Mouse (Mus musculus) cerebellum, adult (tissue): ENCODE measurements around the gene Abhd12b.
A peak's percentile ranks its signal among the peaks of the same experiment; 100 is the strongest.
"Not testable (repeated sequence)": the region's sequence is repeated elsewhere in the genome, so short reads cannot be mapped to it uniquely, and the experiment has no call there.

ENCODE experiments used
- ATAC-seq: cut with Nextera tagmentation; 2 replicates; pipeline ENCODE4 v1.9.2; 2017; ENCODE audit warnings: mild to moderate bottlenecking, moderate library complexity, mixed read lengths; ENCODE audit not compliant: insufficient number of reproducible peaks, low FRiP score, low TSS enrichment

The Abhd12b gene

GRCm38 (mm10) chr12:70137095-70137494, 16.8 kb upstream of the Abhd12b start:
- no peak for ATAC-seq

GRCm38 (mm10) chr12:70137626-70138025, 16.3 kb upstream of the Abhd12b start:
- ATAC-seq, result no peak

GRCm38 (mm10) chr12:70139871-70140270, 14.1 kb upstream of the Abhd12b start:
- ATAC-seq, result no peak

- ATAC-seq, result no peak
These were observed 13.4 kb upstream of the Abhd12b start for GRCm38 (mm10) chr12:70140542-70140941.

GRCm38 (mm10) chr12:70140993-70141576, 12.9 kb upstream of the Abhd12b start:
- no peak for ATAC-seq

DNA sequence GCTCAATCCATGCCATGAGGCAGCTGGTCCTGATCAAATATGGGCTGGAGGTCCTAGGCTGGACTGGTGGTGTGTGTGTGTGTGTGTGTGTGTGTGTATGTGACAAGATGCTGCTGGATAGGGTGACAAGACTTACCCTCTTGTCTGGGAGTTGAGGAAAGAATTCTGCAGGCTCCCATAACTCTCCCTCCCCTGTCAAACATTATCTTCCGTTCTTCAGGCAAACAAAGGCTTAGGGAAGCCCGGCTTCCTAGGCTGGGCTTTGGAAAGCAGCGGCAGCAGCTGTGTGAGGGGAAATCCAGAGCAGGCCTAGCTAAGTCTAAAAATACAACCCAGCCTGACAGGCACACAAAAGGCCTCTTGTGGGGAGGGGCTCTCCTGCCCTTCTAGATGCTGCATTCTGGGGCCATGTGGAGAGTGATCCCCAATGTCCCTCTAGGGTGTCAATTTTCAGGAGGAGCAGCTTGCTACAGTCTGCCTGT, 9.8 kb upstream of the Abhd12b start:
- ATAC-seq, result not testable (repeated sequence)

DNA sequence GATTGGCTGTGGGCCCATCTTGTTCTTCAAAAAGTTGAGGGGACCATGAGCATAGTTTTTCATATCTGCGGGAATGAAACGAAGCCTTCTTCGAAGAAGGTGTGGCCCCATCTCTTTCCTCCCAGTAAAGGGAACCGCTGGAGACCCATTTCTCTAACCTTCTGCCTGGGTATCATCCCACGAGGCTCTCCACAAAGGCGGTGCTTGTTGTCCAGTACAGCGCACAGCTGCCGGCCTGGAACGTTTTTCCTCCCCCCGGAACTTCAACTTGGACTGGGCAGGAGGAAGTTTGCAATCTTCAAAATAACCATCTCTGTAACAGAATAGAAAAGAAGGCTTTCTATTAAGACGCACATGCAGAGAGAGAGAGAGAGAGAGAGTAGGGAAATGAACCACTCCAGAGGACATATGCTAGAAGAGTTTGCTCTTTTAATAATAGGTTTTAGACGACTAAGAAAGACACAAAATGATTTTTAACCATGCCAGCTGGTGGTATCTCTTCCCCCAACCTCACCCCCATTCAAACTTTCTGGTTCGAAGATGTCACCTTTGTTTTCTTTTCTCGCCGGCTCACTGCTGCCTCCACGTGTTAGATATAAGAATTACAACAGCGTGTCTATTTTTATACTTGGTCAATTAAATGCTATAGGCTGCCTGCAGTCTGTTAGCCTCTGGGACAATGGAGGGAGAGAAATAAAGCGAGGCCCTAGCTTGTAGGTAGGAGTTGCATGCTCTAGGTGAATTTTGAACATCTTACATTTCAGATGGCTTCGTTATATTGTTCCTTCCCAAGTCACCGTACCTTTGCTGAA, 9.1 kb upstream of the Abhd12b start:
- 0 out of 2 replicates have a peak, but pooled peaks have one; percentile 61 for ATAC-seq

DNA sequence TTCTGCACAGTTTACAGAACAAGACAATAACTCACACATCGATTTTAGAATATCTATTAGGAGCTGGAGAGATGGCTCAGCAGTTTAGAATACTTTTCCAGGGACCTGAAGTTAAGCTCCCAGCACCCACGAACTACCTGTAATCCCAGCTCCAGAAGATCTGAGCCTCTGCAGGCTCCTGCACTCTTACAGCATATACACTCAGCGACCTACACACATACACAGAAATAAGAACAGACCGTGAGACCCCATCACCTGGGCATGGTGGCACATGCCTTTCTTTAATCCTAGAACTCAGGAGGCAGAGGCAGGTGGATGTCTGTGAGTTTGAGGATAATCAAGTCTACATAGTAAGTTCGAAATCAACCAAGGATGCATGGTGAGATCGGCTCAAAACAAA, 8.4 kb upstream of the Abhd12b start:
- no peak for ATAC-seq

DNA sequence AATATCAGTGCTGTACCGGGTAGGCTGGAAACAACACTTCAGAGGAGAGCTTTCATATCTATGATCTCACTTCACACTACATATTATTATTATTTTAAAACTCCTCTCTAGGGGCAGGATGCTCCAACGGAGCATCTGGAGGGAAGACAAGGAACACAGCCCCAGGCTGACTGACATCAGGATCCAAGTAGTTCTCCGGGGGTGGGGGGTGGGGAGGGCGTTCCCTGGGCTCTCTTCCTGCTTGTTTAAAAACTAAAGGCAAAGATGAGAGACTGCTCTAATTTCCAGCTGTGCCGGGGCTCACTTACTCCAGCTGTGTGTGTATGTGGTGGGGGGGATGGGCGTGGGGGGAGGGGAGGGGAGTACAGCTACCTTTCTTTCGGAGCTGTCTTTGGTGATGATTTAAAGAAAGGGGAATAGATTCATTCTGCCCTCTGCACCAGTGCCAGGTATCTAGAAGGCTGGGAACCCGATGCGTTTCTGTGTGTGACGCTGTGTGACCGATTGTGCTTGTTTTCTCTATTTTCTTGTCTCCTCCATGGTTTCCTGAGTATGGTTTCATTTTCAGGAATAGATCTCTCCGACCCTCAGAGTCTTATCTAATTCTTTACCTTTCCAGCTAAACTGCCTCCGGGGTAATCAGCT, 5.8 kb upstream of the Abhd12b start:
- ATAC-seq, result no peak

DNA sequence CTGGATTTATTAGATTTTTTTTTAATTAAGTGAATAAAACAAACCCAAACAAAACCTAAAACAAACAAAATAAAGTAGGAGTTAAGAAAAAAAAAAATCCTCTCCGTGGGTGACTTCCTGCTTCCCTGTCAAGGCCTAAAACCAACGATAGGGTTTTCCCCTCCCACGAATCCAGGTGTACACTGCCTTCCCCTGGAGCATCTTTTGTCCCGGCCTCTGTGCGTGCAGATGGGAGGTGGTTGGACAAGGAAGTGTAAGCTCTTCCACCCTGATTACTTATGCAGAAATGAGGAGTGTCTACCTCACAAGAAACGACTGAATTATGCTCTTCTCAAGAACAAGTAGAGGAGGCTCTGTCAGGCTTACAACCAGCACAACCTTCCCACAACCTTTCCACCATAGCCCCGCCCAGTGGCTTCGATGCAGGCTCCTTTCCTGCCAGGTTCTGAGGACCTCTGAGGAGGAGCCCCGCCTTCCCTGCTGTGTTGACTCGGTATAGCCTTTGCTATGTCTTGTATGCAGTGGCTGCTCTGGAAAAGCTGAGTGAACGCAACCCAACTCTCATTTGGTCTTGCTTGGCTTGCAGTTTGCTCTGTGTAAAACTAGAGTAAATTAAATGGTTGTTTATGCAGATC, 5.2 kb upstream of the Abhd12b start:
- ATAC-seq, result no peak

- no peak for ATAC-seq
These were observed 2.3 kb downstream of the Abhd12b start for GRCm38 (mm10) chr12:70156222-70156621.

GRCm38 (mm10) chr12:70157292-70158066, 3.5 kb downstream of the Abhd12b start:
- 0 out of 2 replicates have a peak, but pooled peaks have one; percentile 31 for ATAC-seq

- ATAC-seq, result no peak
These were observed 7.1 kb downstream of the Abhd12b start for GRCm38 (mm10) chr12:70161057-70161456.

DNA sequence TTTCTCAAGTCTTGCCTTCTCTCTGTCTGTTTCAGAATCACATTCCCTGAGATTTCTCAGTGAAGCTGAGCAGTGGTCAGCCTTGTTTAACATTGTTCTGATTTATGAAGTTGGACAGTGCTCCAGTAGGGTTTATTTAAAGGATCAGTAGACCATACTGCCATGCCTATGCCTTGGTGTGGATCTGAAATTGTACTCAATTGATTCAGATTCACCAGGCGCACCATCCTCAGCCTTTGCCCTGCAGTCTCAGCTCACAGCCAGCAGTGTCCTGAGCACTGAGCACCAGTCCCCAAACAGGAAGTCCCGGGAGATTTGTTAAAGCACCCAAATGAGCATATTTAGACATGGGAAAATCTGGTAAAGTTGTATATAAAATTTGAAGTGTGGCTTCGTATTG, 10.8 kb downstream of the Abhd12b start:
- ATAC-seq, result no peak

- no peak for ATAC-seq
These were observed 14.0 kb downstream of the Abhd12b start for GRCm38 (mm10) chr12:70167950-70168349.

DNA sequence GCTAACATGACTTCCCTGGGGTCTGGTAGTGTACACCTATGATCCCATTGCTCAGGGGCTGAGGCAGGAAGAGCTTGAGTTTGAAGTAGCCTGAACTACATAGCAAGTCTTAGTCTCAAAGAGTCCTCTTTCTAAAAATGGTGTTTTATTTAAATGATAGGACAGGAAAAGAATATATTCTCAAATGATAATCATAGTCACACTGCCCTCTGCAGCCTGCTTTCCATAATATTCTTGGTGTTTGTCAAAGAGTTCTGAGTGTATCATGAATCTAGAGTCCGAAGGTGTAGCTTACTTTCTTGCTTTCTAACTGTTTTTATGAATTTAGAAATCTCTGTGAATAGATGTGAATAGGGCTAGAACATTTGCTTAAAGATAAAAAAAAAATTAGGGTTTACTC, 16.0 kb downstream of the Abhd12b start:
- ATAC-seq, result no peak

- not testable (repeated sequence) for ATAC-seq
These were observed 29.6 kb downstream of the Abhd12b start for GRCm38 (mm10) chr12:70183507-70183906.

- no peak; the same call in 1 of the 2 replicates for ATAC-seq
These were observed 30.3 kb downstream of the Abhd12b start for GRCm38 (mm10) chr12:70184173-70184783.

- peak; percentile 36; the same call in 1 of the 2 replicates for ATAC-seq
These were observed 38.4 kb downstream of the Abhd12b start for GRCm38 (mm10) chr12:70192267-70192727.
